Mouse (Mus musculus) lung, postnatal 0 days (tissue): ENCODE results near the gene Gm47791. TPM values are rescaled to one million over a fixed set of nuclear protein-coding genes. Genes with fewer than 3 reads are reported as not detected.
A peak's percentile ranks its signal among the peaks of the same experiment; 100 is the strongest.

Source experiments
- ATAC-seq: fragments of 200-750 bp; cut with Nextera tagmentation; 2 replicates; pipeline ENCODE4 v1.8.0; 2017; ENCODE audit warnings: moderate library complexity
- DNase-seq: peaks from one replicate; pipeline ENCODE4 v3.0.0-alpha.2; 2016; ENCODE audit warnings: low spot score
- H3K27ac ChIP-seq: fragments of 300-500 bp; sonication (generic); 2 replicates; pipeline ENCODE4 v1.5.1; 2014; ENCODE audit warnings: antibody characterized with exemption, mild to moderate bottlenecking, low read length, mixed read lengths
- H3K27me3 ChIP-seq: fragments of 300-500 bp; sonication (generic); replicated peaks from 2 replicates; pipeline ENCODE4 v1.6.1; 2014; ENCODE audit warnings: low read length, mixed read lengths; ENCODE audit not compliant: insufficient read depth
- H3K36me3 ChIP-seq: fragments of 300-500 bp; sonication (generic); 2 replicates; pipeline ENCODE4 v1.6.1; 2014; ENCODE audit warnings: low read length, mixed read lengths; ENCODE audit not compliant: insufficient read depth
- H3K4me1 ChIP-seq: fragments of 300-500 bp; sonication (generic); 2 replicates; pipeline ENCODE4 v1.6.1; 2014; ENCODE audit warnings: antibody characterized with exemption, low read depth, low read length, mixed read lengths; ENCODE audit not compliant: insufficient read depth
- H3K4me2 ChIP-seq: fragments of 300-500 bp; sonication (generic); replicated peaks from 2 replicates; pipeline ENCODE4 v1.6.1; 2014; ENCODE audit warnings: low read depth, mild to moderate bottlenecking, low read length, moderate library complexity, mixed read lengths
- H3K4me3 ChIP-seq: fragments of 300-500 bp; sonication (generic); 2 replicates; pipeline ENCODE4 v1.5.1; 2014; ENCODE audit warnings: low read depth, low read length
- H3K9ac ChIP-seq: fragments of 300-500 bp; sonication (generic); replicated peaks from 2 replicates; pipeline ENCODE4 v1.6.1; 2014; ENCODE audit warnings: low read depth, mild to moderate bottlenecking
- H3K9me3 ChIP-seq: fragments of 300-500 bp; sonication (generic); 2 replicates; pipeline ENCODE4 v1.6.1; 2016; ENCODE audit warnings: low read length, mixed read lengths
- CTCF ChIP-seq: IDR thresholded peaks from 2 replicates; pipeline ENCODE4 v1.5.1; 2016; ENCODE audit warnings: antibody characterized with exemption, mild to moderate bottlenecking
- EP300 ChIP-seq: IDR thresholded peaks from 2 replicates; pipeline ENCODE4 v1.6.1; 2016; ENCODE audit warnings: antibody characterized with exemption, mild to moderate bottlenecking, control low read depth
- WGBS: fragments of 180-500 bp; shearing (Covaris S2); extraction: QIAGEN DNeasy Blood & Tissue Kit; methylation state at CpG from one replicate; pipeline ENCODE4 v1.1.7; 2014; 5-methylcytosine and 5-hydroxymethylcytosine counted together
- polyA plus RNA-seq: library from polyadenylated mRNA; unstranded; fragments of >200 nt; fragmentation: Nextera tagmentation; extraction: Ambion mirVana; gene quantifications from 2 replicates; pipeline ENCODE4 v1.2.1, GENCODE M21; 2015

The Gm47791 gene
- polyA plus RNA-seq, 1 experiment from 2014 or later: not detected

GRCm38 (mm10) chr1:82743962-82744361 is 27.1 kb downstream of the Gm47791 start:
- no peak overlapping the region for H3K9ac ChIP-seq

GRCm38 (mm10) chr1:82741539-82741938 is 29.5 kb downstream of the Gm47791 start:
- no peak for TF ChIP-seq CTCF
- TF ChIP-seq EP300: no peak
- no peaks in the 10 kb centered on the region for H3K27me3 ChIP-seq
- H3K9ac ChIP-seq: no peak overlapping the region
- no peak overlapping the region for H3K4me3 ChIP-seq
- no peak for ATAC-seq
- no peak overlapping the region for H3K27ac ChIP-seq
- no peaks in the 10 kb centered on the region for H3K4me1 ChIP-seq
- WGBS: 80% methylated on average over 7 of the region's 7 CpGs
- peaks cover 15% of the 10 kb centered on the region; the same call in 1 of the 2 replicates for H3K36me3 ChIP-seq
- DNase-seq: no peak
- no peaks in the 10 kb centered on the region for H3K9me3 ChIP-seq
- no peak overlapping the region for H3K4me2 ChIP-seq

More at GRCm38 (mm10) chr1:82743962-82744361, 27.1 kb downstream of the Gm47791 start:
- Histone ChIP-seq H3K27ac (no peak overlapping the region), H3K4me3 (no peak overlapping the region), H3K4me2 (no peak overlapping the region), H3K27me3 (no peaks in the 10 kb centered on the region), H3K36me3 (peaks cover 10% of the 10 kb centered on the region; the same call in 1 of the 2 replicates), H3K4me1 (no peaks in the 10 kb centered on the region), H3K9me3 (no peaks in the 10 kb centered on the region)
- DNase-seq (no peak), ATAC-seq (no peak)
- no peak for TF ChIP-seq CTCF
- TF ChIP-seq EP300: no peak
- 82% methylated on average over 3 of the region's 3 CpGs for WGBS

GRCm38 (mm10) chr1:82738066-82738465 is 33.0 kb downstream of the Gm47791 start:
- Histone ChIP-seq H3K36me3 (peaks cover 24% of the 10 kb centered on the region; the same call in 1 of the 2 replicates), H3K9ac (no peak overlapping the region), H3K4me3 (no peak overlapping the region), H3K27me3 (no peaks in the 10 kb centered on the region), H3K4me2 (no peak overlapping the region), H3K4me1 (no peaks in the 10 kb centered on the region), H3K9me3 (no peaks in the 10 kb centered on the region), H3K27ac (no peak overlapping the region)
- WGBS: 86% methylated on average over 1 of the region's 1 CpGs
- ATAC-seq: no peak
- no peak for TF ChIP-seq CTCF
- TF ChIP-seq EP300: no peak
- no peak for DNase-seq

GRCm38 (mm10) chr1:82733357-82733756 is 37.7 kb downstream of the Gm47791 start:
- no peak overlapping the region for H3K4me2 ChIP-seq
- TF ChIP-seq EP300 (no peak), CTCF (no peak)
- no peaks in the 10 kb centered on the region for H3K9me3 ChIP-seq
- no peaks in the 10 kb centered on the region for H3K27me3 ChIP-seq
- peaks cover 44% of the 10 kb centered on the region; the same call in 1 of the 2 replicates for H3K36me3 ChIP-seq
- ATAC-seq (no peak), DNase-seq (no peak)
- no peak overlapping the region for H3K27ac ChIP-seq
- no peak overlapping the region for H3K9ac ChIP-seq
- no peaks in the 10 kb centered on the region for H3K4me1 ChIP-seq
- 91% methylated on average over 1 of the region's 1 CpGs for WGBS
- H3K4me3 ChIP-seq: no peak overlapping the region

GRCm38 (mm10) chr1:82726482-82726881 is 44.6 kb downstream of the Gm47791 start:
- H3K27ac ChIP-seq: no peak overlapping the region
- no peaks in the 10 kb centered on the region for H3K9me3 ChIP-seq
- 0 out of 2 replicates have a peak, but pooled peaks cover 3% of the 10 kb centered on the region for H3K27me3 ChIP-seq
- DNase-seq: no peak
- H3K36me3 ChIP-seq: peaks cover 24% of the 10 kb centered on the region; the same call in 1 of the 2 replicates
- no peak for ATAC-seq
- H3K4me1 ChIP-seq: peaks cover 3% of the 10 kb centered on the region; the same call in 1 of the 2 replicates
- 91% methylated on average over 5 of the region's 5 CpGs for WGBS
- H3K4me3 ChIP-seq: no peak overlapping the region
- H3K9ac ChIP-seq: no peak overlapping the region
- H3K4me2 ChIP-seq: no peak overlapping the region
- TF ChIP-seq CTCF (no peak), EP300 (no peak)

- Histone ChIP-seq H3K4me2 (peak overlapping the region; percentile 84), H3K27me3 (0 out of 2 replicates have a peak, but pooled peaks cover 3% of the 10 kb centered on the region), H3K36me3 (peaks cover 18% of the 10 kb centered on the region; the same call in 1 of the 2 replicates), H3K27ac (no peak overlapping the region), H3K9ac (peak overlapping the region; percentile 98; the same call in 1 of the 2 replicates), H3K9me3 (no peaks in the 10 kb centered on the region), H3K4me1 (peaks cover 3% of the 10 kb centered on the region; the same call in 1 of the 2 replicates), H3K4me3 (peak overlapping the region; percentile 98)
- ATAC-seq (no peak), DNase-seq (no peak)
- TF ChIP-seq EP300: no peak
- WGBS: 39% methylated on average over 4 of the region's 4 CpGs
Measured at GRCm38 (mm10) chr1:82725875-82726185, 45.2 kb downstream of the Gm47791 start.
